Mouse (Mus musculus) CH12.LX (cell line): Measurements from ENCODE around the gene Trmt112.

Source experiments
- CHD1 ChIP-seq: IDR thresholded peaks from 2 replicates; pipeline ENCODE4 v1.6.1; 2012; ENCODE audit warnings: low read depth, low read length, improper control_type of control experiment, inconsistent platforms
- CTCF ChIP-seq, 2 experiments: IDR thresholded peaks in 1 of 2; conservative IDR thresholded peaks in 1 of 2; 2 replicates each; pipeline ENCODE4 v1.5.1; 2011 to 2012; ENCODE audit warnings: low read depth in 2 of 2, low read length in 2 of 2, improper control_type of control experiment in 1 of 2, inconsistent platforms in 1 of 2, mild to moderate bottlenecking in 1 of 2, moderate library complexity in 1 of 2
- E2F4 ChIP-seq: IDR thresholded peaks from 2 replicates; pipeline ENCODE4 v1.6.1; 2011; ENCODE audit warnings: low read depth, low read length, improper control_type of control experiment; ENCODE audit not compliant: insufficient replicate concordance
- EP300 ChIP-seq: IDR thresholded peaks from 2 replicates; pipeline ENCODE4 v1.6.1; 2011; ENCODE audit warnings: low read length, improper control_type of control experiment
- HCFC1 ChIP-seq: IDR thresholded peaks from 2 replicates; pipeline ENCODE4 v1.6.1; 2012; ENCODE audit warnings: low read depth, mild to moderate bottlenecking, inconsistent platforms, low read length, improper control_type of control experiment
- MAX ChIP-seq: IDR thresholded peaks from 2 replicates; pipeline ENCODE4 v1.6.1; 2011; ENCODE audit warnings: low read length, improper control_type of control experiment
- MXI1 ChIP-seq: IDR thresholded peaks from 2 replicates; pipeline ENCODE4 v1.6.1; 2011; ENCODE audit warnings: mild to moderate bottlenecking, low read depth, low read length, improper control_type of control experiment
- POLR2A ChIP-seq: IDR thresholded peaks from 2 replicates; pipeline ENCODE4 v1.6.1; 2011; ENCODE audit warnings: low read depth, mild to moderate bottlenecking, improper control_type of control experiment, low read length
- UBTF ChIP-seq: IDR thresholded peaks from 2 replicates; pipeline ENCODE4 v1.6.1; 2012; ENCODE audit warnings: low read depth, mild to moderate bottlenecking, inconsistent platforms, low read length, improper control_type of control experiment, moderate library complexity
- USF1 ChIP-seq: IDR thresholded peaks from 2 replicates; pipeline ENCODE4 v1.6.1; 2014; ENCODE audit warnings: low read depth, mild to moderate bottlenecking, inconsistent platforms, low read length, improper control_type of control experiment
- ZMIZ1 ChIP-seq: IDR thresholded peaks from 2 replicates; pipeline ENCODE4 v1.6.1; 2012; ENCODE audit warnings: low read depth, mild to moderate bottlenecking, inconsistent platforms, low read length, improper control_type of control experiment
- ZNF384 ChIP-seq: IDR thresholded peaks from 2 replicates; pipeline ENCODE4 v1.6.1; 2012; ENCODE audit warnings: low read depth, low read length, improper control_type of control experiment, inconsistent platforms

DNA sequence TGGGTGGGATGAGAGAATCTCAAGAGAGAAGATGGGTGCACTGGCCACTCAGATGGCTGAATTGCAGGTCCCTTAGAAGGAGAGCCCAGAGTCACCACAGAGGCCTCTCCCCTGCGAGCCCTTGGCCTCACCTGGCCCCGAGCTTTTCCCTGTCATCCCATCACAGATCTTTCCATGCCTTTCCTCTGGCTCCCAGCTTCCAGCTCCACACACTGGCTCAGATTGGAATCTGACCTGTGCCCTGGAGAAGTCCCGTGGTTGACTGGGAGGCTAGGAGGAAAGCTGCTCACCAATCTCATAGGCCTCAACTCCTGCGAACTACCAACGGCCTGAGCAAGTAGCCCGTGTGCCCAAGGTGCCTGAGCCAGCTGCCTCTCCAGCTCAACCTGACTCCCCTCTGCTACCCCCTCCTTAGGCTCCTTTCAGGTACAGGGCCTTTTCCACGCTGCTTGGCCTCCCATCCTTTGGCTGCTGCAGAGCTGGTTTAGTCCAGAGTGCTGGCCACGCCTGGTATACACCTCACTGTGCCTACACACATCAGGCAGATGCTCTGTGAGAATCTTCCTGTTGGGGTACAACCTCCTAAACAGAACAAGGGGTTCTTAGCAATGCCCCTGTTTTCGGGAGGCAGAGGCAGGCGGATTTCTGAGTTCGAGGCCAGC lies 3.9 kb upstream of the Trmt112 start:
- TF ChIP-seq HCFC1 (no peak), POLR2A (no peak), MXI1 (no peak), CTCF (conservative IDR thresholded peaks at IDR 0.05 in 1 of 2, IDR thresholded peaks at IDR 0.05 in 1 of 2; ENCODE audit: low read depth in 2 of 2, low read length in 2 of 2) (no peak), CHD1 (no peak), E2F4 (no peak), EP300 (no peak), MAX (no peak), ZNF384 (no peak), UBTF (no peak), ZMIZ1 (no peak), USF1 (no peak)
